Mouse (Mus musculus) brain, embryonic 14.5 days (tissue): ENCODE results near the gene Fam57a. TPM values are rescaled to one million over a fixed set of nuclear protein-coding genes. Genes with fewer than 3 reads are reported as not detected.

Source experiments
- DNase-seq: peaks from one replicate; pipeline ENCODE4 v3.0.0-alpha.2; 2011; ENCODE audit warnings: low read depth
- CTCF ChIP-seq: fragments of 200-500 bp; IDR thresholded peaks from 2 replicates; pipeline ENCODE4 v1.5.1; 2012; ENCODE audit warnings: inconsistent platforms, mild to moderate bottlenecking, moderate library complexity, borderline replicate concordance; ENCODE audit not compliant: insufficient read depth, insufficient read length; ENCODE audit errors: extremely low read depth
- POLR2A ChIP-seq: fragments of 200-500 bp; IDR thresholded peaks from 2 replicates; pipeline ENCODE4 v1.6.1; 2012; ENCODE audit warnings: mild to moderate bottlenecking, inconsistent platforms, borderline replicate concordance; ENCODE audit not compliant: poor library complexity, insufficient read depth, insufficient read length, severe bottlenecking; ENCODE audit errors: extremely low read depth
- polyA plus RNA-seq: library from polyadenylated mRNA; depleted of rRNA; stranded (reverse); fragments of >200 nt; gene quantifications from 2 replicates; pipeline ENCODE4 v1.2.3, GENCODE M21; 2012

The Fam57a gene
- polyA plus RNA-seq, 1 experiment = 32.1 TPM

- DNase-seq = no peak
- TF ChIP-seq POLR2A = no peak
- no peak for TF ChIP-seq CTCF
Measured at GRCm38 (mm10) chr11:76154861-76155260, 24.6 kb upstream of the Fam57a start.

- TF ChIP-seq CTCF (no peak), POLR2A (no peak)
- no peak for DNase-seq
Measured at GRCm38 (mm10) chr11:76158375-76158774, 21.1 kb upstream of the Fam57a start.

- DNase-seq = no peak
- no peak for TF ChIP-seq POLR2A
- no peak for TF ChIP-seq CTCF
Measured at GRCm38 (mm10) chr11:76160251-76160650, 19.2 kb upstream of the Fam57a start.

- TF ChIP-seq POLR2A (no peak), CTCF (no peak)
- DNase-seq = no peak
Measured at GRCm38 (mm10) chr11:76166657-76167056, 12.8 kb upstream of the Fam57a start.

GRCm38 (mm10) chr11:76167079-76167765 lies 12.2 kb upstream of the Fam57a start:
- peak; percentile 81 for DNase-seq
- TF ChIP-seq POLR2A = no peak
- peak; percentile 60 for TF ChIP-seq CTCF

GRCm38 (mm10) chr11:76168976-76169375 lies 10.5 kb upstream of the Fam57a start:
- peak; percentile 63 for DNase-seq
- TF ChIP-seq POLR2A = no peak
- TF ChIP-seq CTCF = no peak

- no peak for TF ChIP-seq POLR2A
- peak; percentile 78 for DNase-seq
Measured at GRCm38 (mm10) chr11:76170207-76170606, 9.3 kb upstream of the Fam57a start.

GRCm38 (mm10) chr11:76178726-76179494 lies 561 bp upstream of the Fam57a start:
- DNase-seq = peak; percentile 74
- TF ChIP-seq POLR2A (no peak), CTCF (no peak)

GRCm38 (mm10) chr11:76180146-76180540 lies 672 bp downstream of the Fam57a start:
- no peak for TF ChIP-seq POLR2A
- no peak for TF ChIP-seq CTCF
- DNase-seq = no peak

GRCm38 (mm10) chr11:76183745-76184144 lies 4.3 kb downstream of the Fam57a start:
- DNase-seq = no peak
- TF ChIP-seq CTCF (no peak), POLR2A (no peak)

- no peak for DNase-seq
- TF ChIP-seq POLR2A = no peak
- TF ChIP-seq CTCF = no peak
Measured at GRCm38 (mm10) chr11:76186908-76187307, 7.4 kb downstream of the Fam57a start.
